Mouse (Mus musculus): Measurements from ENCODE around the gene Sntg2. TPM values are rescaled to one million over a fixed set of nuclear protein-coding genes. Genes with fewer than 3 reads are reported as not detected.

Sntg2 gene
- polyA plus RNA-seq, 1 experiment from 2014 or later = 3.3 TPM

- no peak for ATAC-seq (replicated peaks)
- H3K4me2 ChIP-seq (replicated peaks) = no peak overlapping the region
- no peak overlapping the region for H3K9ac ChIP-seq (replicated peaks)
- no peak overlapping the region for H3K27ac ChIP-seq (replicated peaks)
- H3K27me3 ChIP-seq = no peaks in the 10 kb centered on the region
- no peaks in the 10 kb centered on the region for H3K4me1 ChIP-seq
- no peaks in the 10 kb centered on the region for H3K36me3 ChIP-seq
- H3K9me3 ChIP-seq = no peaks in the 10 kb centered on the region
- 92% methylated on average over 5 of the region's 5 CpGs for WGBS
- H3K4me3 ChIP-seq = no peak overlapping the region
Observed at GRCm38 (mm10) chr12:30226247-30226646, 146.9 kb downstream of the Sntg2 start.

- Histone ChIP-seq H3K4me2 (replicated peaks) (no peak overlapping the region), H3K27me3 (no peaks in the 10 kb centered on the region), H3K36me3 (no peaks in the 10 kb centered on the region), H3K9me3 (no peaks in the 10 kb centered on the region), H3K4me1 (no peaks in the 10 kb centered on the region), H3K27ac (replicated peaks) (no peak overlapping the region), H3K9ac (replicated peaks) (no peak overlapping the region), H3K4me3 (no peak overlapping the region)
- 92% methylated on average over 6 of the region's 6 CpGs for WGBS
- no peak for ATAC-seq (replicated peaks)
Observed at GRCm38 (mm10) chr12:30216762-30217441, 156.3 kb downstream of the Sntg2 start.

GRCm38 (mm10) chr12:30214761-30215160 is 158.4 kb downstream of the Sntg2 start:
- no peak overlapping the region for H3K4me2 ChIP-seq (replicated peaks)
- no peak overlapping the region for H3K27ac ChIP-seq (replicated peaks)
- H3K36me3 ChIP-seq = no peaks in the 10 kb centered on the region
- WGBS = 87% methylated on average over 2 of the region's 2 CpGs
- no peaks in the 10 kb centered on the region for H3K27me3 ChIP-seq
- no peaks in the 10 kb centered on the region for H3K9me3 ChIP-seq
- no peak overlapping the region for H3K9ac ChIP-seq (replicated peaks)
- ATAC-seq (replicated peaks) = no peak
- no peaks in the 10 kb centered on the region for H3K4me1 ChIP-seq
- no peak overlapping the region for H3K4me3 ChIP-seq

- no peak for ATAC-seq (replicated peaks)
- WGBS = 90% methylated on average over 2 of the region's 2 CpGs
- Histone ChIP-seq H3K27ac (replicated peaks) (no peak overlapping the region), H3K27me3 (no peaks in the 10 kb centered on the region), H3K36me3 (no peaks in the 10 kb centered on the region), H3K9ac (replicated peaks) (no peak overlapping the region), H3K4me3 (no peak overlapping the region), H3K4me1 (peaks cover 5% of the 10 kb centered on the region; the same call in 1 of the 2 replicates), H3K9me3 (no peaks in the 10 kb centered on the region), H3K4me2 (replicated peaks) (no peak overlapping the region)
Observed at GRCm38 (mm10) chr12:30210388-30210787, 162.8 kb downstream of the Sntg2 start.

GRCm38 (mm10) chr12:30208527-30208926 is 164.6 kb downstream of the Sntg2 start:
- H3K4me3 ChIP-seq = no peak overlapping the region
- no peak overlapping the region for H3K9ac ChIP-seq (replicated peaks)
- no peak for ATAC-seq (replicated peaks)
- H3K4me1 ChIP-seq = peaks cover 5% of the 10 kb centered on the region; the same call in 1 of the 2 replicates
- H3K9me3 ChIP-seq = no peaks in the 10 kb centered on the region
- H3K36me3 ChIP-seq = no peaks in the 10 kb centered on the region
- no peaks in the 10 kb centered on the region for H3K27me3 ChIP-seq
- WGBS = 29% methylated on average over 2 of the region's 2 CpGs
- peak overlapping the region; percentile 31; the same call in 1 of the 2 replicates for H3K27ac ChIP-seq (replicated peaks)
- H3K4me2 ChIP-seq (replicated peaks) = no peak overlapping the region

- Histone ChIP-seq H3K27me3 (no peaks in the 10 kb centered on the region), H3K4me2 (replicated peaks) (no peak overlapping the region), H3K4me1 (peaks cover 5% of the 10 kb centered on the region; the same call in 1 of the 2 replicates), H3K27ac (replicated peaks) (peak overlapping the region; percentile 47; the same call in 1 of the 2 replicates), H3K9me3 (no peaks in the 10 kb centered on the region), H3K4me3 (no peak overlapping the region), H3K36me3 (no peaks in the 10 kb centered on the region), H3K9ac (replicated peaks) (no peak overlapping the region)
- peak; percentile 51; the same call in 1 of the 2 replicates for ATAC-seq (replicated peaks)
- 57% methylated on average over 5 of the region's 5 CpGs for WGBS
Observed at GRCm38 (mm10) chr12:30208087-30208486, 165.1 kb downstream of the Sntg2 start.

- 65% methylated on average over 4 of the region's 4 CpGs for WGBS
- H3K4me2 ChIP-seq (replicated peaks) = no peak overlapping the region
- H3K4me1 ChIP-seq = peaks cover 5% of the 10 kb centered on the region; the same call in 1 of the 2 replicates
- no peak for ATAC-seq (replicated peaks)
- no peaks in the 10 kb centered on the region for H3K9me3 ChIP-seq
- H3K9ac ChIP-seq (replicated peaks) = no peak overlapping the region
- no peaks in the 10 kb centered on the region for H3K36me3 ChIP-seq
- no peaks in the 10 kb centered on the region for H3K27me3 ChIP-seq
- no peak overlapping the region for H3K27ac ChIP-seq (replicated peaks)
- H3K4me3 ChIP-seq = no peak overlapping the region
Observed at GRCm38 (mm10) chr12:30204457-30204856, 168.7 kb downstream of the Sntg2 start.

GRCm38 (mm10) chr12:30202763-30203162 is 170.4 kb downstream of the Sntg2 start:
- Histone ChIP-seq H3K4me2 (replicated peaks) (no peak overlapping the region), H3K27me3 (no peaks in the 10 kb centered on the region), H3K4me1 (no peaks in the 10 kb centered on the region), H3K4me3 (no peak overlapping the region), H3K36me3 (no peaks in the 10 kb centered on the region), H3K9ac (replicated peaks) (no peak overlapping the region), H3K27ac (replicated peaks) (no peak overlapping the region), H3K9me3 (no peaks in the 10 kb centered on the region)
- 83% methylated on average over 1 of the region's 1 CpGs for WGBS
- ATAC-seq (replicated peaks) = no peak

- Histone ChIP-seq H3K9me3 (no peaks in the 10 kb centered on the region), H3K4me3 (no peak overlapping the region), H3K27ac (replicated peaks) (no peak overlapping the region), H3K9ac (replicated peaks) (no peak overlapping the region), H3K36me3 (no peaks in the 10 kb centered on the region), H3K27me3 (no peaks in the 10 kb centered on the region), H3K4me1 (no peaks in the 10 kb centered on the region), H3K4me2 (replicated peaks) (no peak overlapping the region)
- 73% methylated on average over 5 of the region's 5 CpGs for WGBS
- no peak for ATAC-seq (replicated peaks)
Observed at GRCm38 (mm10) chr12:30201031-30201430, 172.1 kb downstream of the Sntg2 start.

GRCm38 (mm10) chr12:30200621-30201020 is 172.6 kb downstream of the Sntg2 start:
- no peak for ATAC-seq (replicated peaks)
- Histone ChIP-seq H3K4me1 (no peaks in the 10 kb centered on the region), H3K27me3 (no peaks in the 10 kb centered on the region), H3K36me3 (no peaks in the 10 kb centered on the region), H3K4me3 (no peak overlapping the region), H3K9ac (replicated peaks) (no peak overlapping the region), H3K9me3 (no peaks in the 10 kb centered on the region), H3K27ac (replicated peaks) (no peak overlapping the region), H3K4me2 (replicated peaks) (no peak overlapping the region)
- WGBS = 81% methylated on average over 7 of the region's 7 CpGs

GRCm38 (mm10) chr12:30199735-30200134 is 173.4 kb downstream of the Sntg2 start:
- Histone ChIP-seq H3K4me1 (no peaks in the 10 kb centered on the region), H3K4me3 (no peak overlapping the region), H3K36me3 (no peaks in the 10 kb centered on the region), H3K9ac (replicated peaks) (no peak overlapping the region), H3K27ac (replicated peaks) (no peak overlapping the region), H3K4me2 (replicated peaks) (no peak overlapping the region), H3K27me3 (no peaks in the 10 kb centered on the region), H3K9me3 (no peaks in the 10 kb centered on the region)
- 0 out of 2 replicates have a peak, but pooled peaks have one; percentile 51 for ATAC-seq (replicated peaks)
- 43% methylated on average over 2 of the region's 2 CpGs for WGBS

GRCm38 (mm10) chr12:30198250-30198649 is 174.9 kb downstream of the Sntg2 start:
- Histone ChIP-seq H3K27ac (replicated peaks) (no peak overlapping the region), H3K27me3 (no peaks in the 10 kb centered on the region), H3K4me1 (no peaks in the 10 kb centered on the region), H3K36me3 (no peaks in the 10 kb centered on the region), H3K9ac (replicated peaks) (no peak overlapping the region), H3K4me3 (no peak overlapping the region), H3K9me3 (no peaks in the 10 kb centered on the region), H3K4me2 (replicated peaks) (no peak overlapping the region)
- WGBS = 79% methylated on average over 1 of the region's 1 CpGs
- no peak for ATAC-seq (replicated peaks)

GRCm38 (mm10) chr12:30181721-30182120 is 191.5 kb downstream of the Sntg2 start:
- Histone ChIP-seq H3K27me3 (no peaks in the 10 kb centered on the region), H3K4me2 (replicated peaks) (no peak overlapping the region), H3K9me3 (no peaks in the 10 kb centered on the region), H3K9ac (replicated peaks) (no peak overlapping the region), H3K4me3 (no peak overlapping the region), H3K27ac (replicated peaks) (no peak overlapping the region), H3K4me1 (no peaks in the 10 kb centered on the region), H3K36me3 (no peaks in the 10 kb centered on the region)
- no peak for ATAC-seq (replicated peaks)
- 79% methylated on average over 3 of the region's 3 CpGs for WGBS
